Mouse (Mus musculus) heart, postnatal 0 days (tissue): Measurements from ENCODE around the gene Tnfrsf25. TPM values are rescaled to one million over a fixed set of nuclear protein-coding genes. Genes with fewer than 3 reads are reported as not detected.

Experiments used
- ATAC-seq: fragments of 200-750 bp; cut with Nextera tagmentation; 2 replicates; pipeline ENCODE4 v1.8.0; 2017; ENCODE audit warnings: low read depth, moderate number of reproducible peaks, moderate library complexity; ENCODE audit not compliant: insufficient read depth
- DNase-seq: peaks from one replicate; pipeline ENCODE4 v3.0.0-alpha.2; 2016; ENCODE audit warnings: low spot score
- H3K27ac ChIP-seq: fragments of 300-500 bp; sonication (generic); 2 replicates; pipeline ENCODE4 v1.5.1; 2014; ENCODE audit warnings: low read depth, mild to moderate bottlenecking
- H3K27me3 ChIP-seq: fragments of 300-500 bp; sonication (generic); 2 replicates; pipeline ENCODE4 v1.6.1; 2014; ENCODE audit warnings: low read length, mixed read lengths; ENCODE audit not compliant: control insufficient read depth, insufficient read depth
- H3K36me3 ChIP-seq: fragments of 300-500 bp; sonication (generic); replicated peaks from 2 replicates; pipeline ENCODE4 v1.6.1; 2014; ENCODE audit warnings: low read length, mixed read lengths; ENCODE audit not compliant: control insufficient read depth, insufficient read depth
- H3K4me1 ChIP-seq: fragments of 300-500 bp; sonication (generic); 2 replicates; pipeline ENCODE4 v1.6.1; 2014; ENCODE audit warnings: antibody characterized with exemption; ENCODE audit not compliant: control insufficient read depth, insufficient read depth
- H3K4me2 ChIP-seq: fragments of 300-500 bp; sonication (generic); 2 replicates; pipeline ENCODE4 v1.6.1; 2014; ENCODE audit warnings: low read depth, mild to moderate bottlenecking, low read length, moderate library complexity
- H3K4me3 ChIP-seq: fragments of 300-500 bp; sonication (generic); 2 replicates; pipeline ENCODE4 v1.5.1; 2014; ENCODE audit warnings: low read depth, low read length
- H3K9ac ChIP-seq: fragments of 300-500 bp; sonication (generic); replicated peaks from 2 replicates; pipeline ENCODE4 v1.6.1; 2014; ENCODE audit warnings: low read depth, low read length, mixed read lengths
- H3K9me3 ChIP-seq: fragments of 300-500 bp; sonication (generic); replicated peaks from 2 replicates; pipeline ENCODE4 v1.6.1; 2016; ENCODE audit warnings: low read length; ENCODE audit not compliant: control insufficient read depth
- CTCF ChIP-seq: IDR thresholded peaks from 2 replicates; pipeline ENCODE4 v1.5.1; 2016; ENCODE audit warnings: antibody characterized with exemption, control low read depth, low read depth
- EP300 ChIP-seq: IDR thresholded peaks from 2 replicates; pipeline ENCODE4 v1.6.1; 2016; ENCODE audit warnings: antibody characterized with exemption, low read depth
- WGBS: fragments of 180-500 bp; shearing (Covaris S2); extraction: QIAGEN DNeasy Blood & Tissue Kit; methylation state at CpG from one replicate; pipeline ENCODE4 v1.1.7; 2014; 5-methylcytosine and 5-hydroxymethylcytosine counted together
- polyA plus RNA-seq: library from polyadenylated mRNA; unstranded; fragments of >200 nt; fragmentation: Nextera tagmentation; extraction: Ambion mirVana; gene quantifications from 2 replicates; pipeline ENCODE4 v1.2.1, GENCODE M21; 2015
- total RNA-seq: library from RNA; depleted of rRNA; stranded (reverse); fragments of >200 nt; gene quantifications from 2 replicates; pipeline ENCODE4 v1.2.3, GENCODE M21; 2014; ENCODE audit warnings: low replicate concordance

Tnfrsf25 gene
- total and polyA plus RNA-seq, 2 experiments from 2014 or later: 0.75 TPM; not detected in 1

DNA sequence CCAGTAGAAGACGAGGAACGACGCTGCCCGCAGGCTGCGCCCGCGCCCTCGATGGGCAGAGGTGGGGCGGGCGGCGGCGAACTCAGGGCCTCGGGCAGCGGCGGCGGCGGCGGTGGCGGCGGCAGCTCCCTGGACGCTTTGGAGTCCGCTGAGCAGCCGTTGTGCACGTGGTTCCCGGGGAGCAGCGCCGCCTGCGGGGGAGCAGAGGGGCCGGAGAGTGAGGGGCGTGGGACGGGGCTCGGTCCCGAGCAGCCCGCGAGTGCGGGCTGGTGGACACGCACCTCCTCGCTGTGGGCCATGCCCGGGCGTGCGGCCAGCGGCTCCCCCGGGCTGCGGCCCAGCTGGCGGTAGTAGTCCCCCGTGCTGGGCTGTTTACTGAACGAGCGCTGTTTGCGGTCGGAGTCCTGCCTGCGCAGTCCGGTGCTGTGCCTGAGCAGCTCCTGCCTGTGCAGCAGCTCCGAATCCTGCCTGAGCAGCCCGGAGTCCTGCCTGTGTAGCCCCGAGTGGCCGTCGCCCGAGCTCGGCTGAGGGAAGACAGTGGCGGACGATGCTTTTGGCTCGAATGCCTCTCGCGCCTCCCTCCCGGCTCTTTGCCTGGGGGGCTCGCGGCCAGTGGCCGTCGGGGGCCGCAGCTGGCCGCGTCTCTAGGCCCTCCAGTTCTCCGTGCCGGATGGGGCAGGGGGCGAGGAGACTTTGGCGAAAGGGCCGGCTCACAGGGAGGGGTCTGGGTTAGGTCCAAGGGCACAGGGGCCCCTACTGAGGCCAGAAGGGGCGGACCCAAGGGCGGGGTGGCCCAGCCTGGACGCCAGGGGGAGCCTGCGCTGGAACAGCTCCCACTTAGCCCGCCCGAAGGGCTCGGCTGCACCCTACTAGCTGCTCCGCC is 15.3 kb downstream of the Tnfrsf25 start:
- Histone ChIP-seq H3K36me3 (no peaks in the 10 kb centered on the region), H3K27me3 (peaks cover 85% of the 10 kb centered on the region), H3K27ac (no peak overlapping the region), H3K4me3 (peak overlapping the region; percentile 45), H3K4me1 (peaks cover 17% of the 10 kb centered on the region), H3K9me3 (no peaks in the 10 kb centered on the region), H3K9ac (0 out of 2 replicates have a peak overlapping the region, but pooled peaks have one; percentile 16), H3K4me2 (peak overlapping the region; percentile 69)
- TF ChIP-seq CTCF (peak; percentile 30; the same call in 1 of the 2 replicates), EP300 (no peak)
- no peak for DNase-seq
- WGBS: under 1% methylated on average over 60 of the region's 85 CpGs
- peak; percentile 62 for ATAC-seq

DNA sequence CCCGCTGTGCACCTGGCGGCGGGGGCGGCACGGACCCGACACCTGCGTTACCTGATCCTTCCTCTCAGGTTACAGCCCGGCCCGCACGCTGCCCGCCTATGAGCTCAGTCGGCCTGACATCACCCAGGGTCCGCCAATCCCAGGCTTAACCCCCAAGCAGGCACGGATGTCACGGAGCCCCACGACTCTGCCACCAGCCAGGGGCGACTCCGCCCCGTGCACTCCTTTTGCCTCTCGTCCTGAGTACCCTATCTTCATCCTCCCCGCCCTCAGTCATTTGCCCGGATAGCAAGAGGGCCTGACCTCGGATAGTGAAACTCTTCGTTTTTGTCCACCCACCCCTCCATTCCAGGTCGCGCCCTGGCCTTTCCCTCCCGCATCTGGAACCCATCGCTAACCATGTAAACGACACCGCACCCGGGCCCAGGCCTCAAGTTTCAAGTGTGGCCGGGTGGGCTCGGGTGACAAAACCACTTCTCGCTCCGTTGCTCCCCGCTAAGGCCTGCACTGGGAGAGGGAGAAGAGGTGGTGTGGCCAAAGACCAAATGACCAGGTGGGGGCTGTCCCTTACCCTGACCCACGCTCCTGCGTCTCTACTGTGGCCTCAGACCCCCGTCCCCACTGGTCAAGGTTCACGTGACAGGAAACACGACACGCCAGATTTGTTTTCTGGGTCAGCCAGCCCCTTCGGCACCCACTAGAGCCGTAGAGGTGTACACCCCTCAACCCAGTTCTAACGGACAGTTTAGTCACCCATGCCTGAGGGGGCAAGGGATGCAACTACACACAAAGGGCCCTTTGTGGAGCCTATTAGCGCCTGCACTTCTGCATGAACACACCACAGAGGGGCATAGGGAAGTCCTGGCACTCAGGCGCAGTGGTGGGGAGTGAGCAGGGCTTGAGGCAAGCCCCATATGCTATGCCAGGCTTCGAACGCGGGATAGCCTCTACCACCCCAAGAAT is 16.4 kb downstream of the Tnfrsf25 start:
- Histone ChIP-seq H3K4me1 (peaks cover 12% of the 10 kb centered on the region), H3K9me3 (no peaks in the 10 kb centered on the region), H3K9ac (no peak overlapping the region), H3K4me2 (peak overlapping the region; percentile 69), H3K4me3 (peak overlapping the region; percentile 45), H3K27ac (no peak overlapping the region), H3K36me3 (no peaks in the 10 kb centered on the region), H3K27me3 (peaks cover 74% of the 10 kb centered on the region)
- TF ChIP-seq EP300 (no peak), CTCF (no peak)
- DNase-seq (no peak), ATAC-seq (no peak)
- WGBS: 9% methylated on average over 48 of the region's 50 CpGs

DNA sequence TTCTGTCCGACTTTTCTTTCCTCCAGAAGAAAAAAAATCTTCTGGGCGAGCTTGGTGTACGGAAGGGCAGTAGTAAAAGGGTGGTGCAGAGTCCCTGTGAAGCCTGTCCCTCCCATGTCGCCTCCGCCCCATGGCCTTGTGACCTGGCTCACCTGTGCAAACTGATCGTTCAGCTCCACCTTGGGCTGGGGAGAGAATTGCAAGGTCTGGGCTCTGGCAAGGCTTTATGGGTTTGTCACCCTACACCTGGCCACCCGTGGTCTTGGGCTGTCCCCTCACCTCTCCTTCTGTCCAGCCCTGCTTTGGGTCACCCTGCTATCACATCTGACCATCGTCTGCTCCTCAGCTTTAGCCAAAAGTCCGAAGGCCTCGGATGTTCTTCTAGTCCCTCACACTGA is 17.0 kb downstream of the Tnfrsf25 start:
- ATAC-seq: no peak
- Histone ChIP-seq H3K4me1 (peaks cover 12% of the 10 kb centered on the region), H3K9me3 (no peaks in the 10 kb centered on the region), H3K4me3 (no peak overlapping the region), H3K9ac (no peak overlapping the region), H3K36me3 (no peaks in the 10 kb centered on the region), H3K27ac (no peak overlapping the region), H3K4me2 (no peak overlapping the region), H3K27me3 (peaks cover 67% of the 10 kb centered on the region)
- TF ChIP-seq EP300 (no peak), CTCF (no peak)
- 32% methylated on average over 10 of the region's 10 CpGs for WGBS
- no peak for DNase-seq

DNA sequence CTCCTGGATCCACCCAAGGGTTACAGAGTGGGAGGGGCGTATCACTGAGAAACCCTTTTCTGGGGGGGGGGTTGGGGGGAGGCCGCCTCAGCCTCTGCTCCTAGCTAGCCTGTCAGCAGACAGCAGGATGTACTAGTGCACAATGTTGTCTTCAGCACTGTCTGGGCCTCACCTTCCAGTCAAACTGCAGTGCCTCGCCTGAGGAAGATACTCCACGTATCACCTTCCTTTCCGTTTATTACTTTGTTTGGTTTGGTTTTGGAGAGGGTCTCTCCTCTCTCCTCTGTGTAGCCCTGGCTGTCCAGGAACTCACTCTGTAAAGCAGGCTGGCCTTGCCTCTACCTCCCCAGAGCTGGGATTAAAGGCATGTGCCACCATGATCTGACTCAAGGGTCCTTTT is 17.5 kb downstream of the Tnfrsf25 start:
- 52% methylated on average over 5 of the region's 5 CpGs for WGBS
- ATAC-seq (no peak), DNase-seq (no peak)
- Histone ChIP-seq H3K4me1 (peaks cover 12% of the 10 kb centered on the region), H3K9me3 (no peaks in the 10 kb centered on the region), H3K27me3 (peaks cover 64% of the 10 kb centered on the region), H3K9ac (no peak overlapping the region), H3K27ac (no peak overlapping the region), H3K4me2 (no peak overlapping the region), H3K4me3 (no peak overlapping the region), H3K36me3 (no peaks in the 10 kb centered on the region)
- TF ChIP-seq CTCF (no peak), EP300 (no peak)

DNA sequence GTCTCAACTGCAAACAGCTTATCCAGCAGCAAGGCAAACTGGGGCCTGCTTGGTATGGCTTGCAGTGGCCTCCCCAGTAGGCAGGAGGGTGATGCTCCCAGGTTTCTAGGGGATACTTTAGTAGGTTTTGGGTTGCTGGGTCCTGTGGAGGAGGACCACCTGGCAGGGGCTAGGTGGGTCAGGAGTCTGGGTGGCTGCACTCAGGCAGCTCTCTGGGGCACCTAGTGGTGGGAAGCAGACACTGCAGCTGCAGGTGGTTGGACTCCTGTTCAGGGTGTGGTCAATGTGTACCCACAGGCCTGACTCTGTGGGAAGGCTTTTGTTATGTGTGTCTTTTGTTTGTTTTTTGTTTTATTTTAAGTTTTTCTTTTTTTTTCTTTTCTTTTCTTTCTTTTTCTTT is 18.8 kb downstream of the Tnfrsf25 start:
- ATAC-seq: no peak

More for the DNA sequence above, 18.8 kb downstream of the Tnfrsf25 start:
- Histone ChIP-seq H3K4me1 (peaks cover 18% of the 10 kb centered on the region), H3K9me3 (no peaks in the 10 kb centered on the region), H3K36me3 (no peaks in the 10 kb centered on the region), H3K27ac (no peak overlapping the region), H3K9ac (no peak overlapping the region), H3K27me3 (peaks cover 52% of the 10 kb centered on the region), H3K4me2 (no peak overlapping the region), H3K4me3 (no peak overlapping the region)
- TF ChIP-seq CTCF (peak; percentile 49), EP300 (no peak)
- DNase-seq: no peak
